Mouse (Mus musculus) intestine, embryonic 16.5 days (tissue): ENCODE measurements around the gene Camp. TPM values are rescaled to one million over a fixed set of nuclear protein-coding genes. Genes with fewer than 3 reads are reported as not detected.

ENCODE experiments used
- ATAC-seq: fragments of 200-750 bp; cut with Nextera tagmentation; 2 replicates; pipeline ENCODE4 v1.8.0; 2017; ENCODE audit warnings: moderate TSS enrichment, moderate library complexity
- H3K27ac ChIP-seq: fragments of 300-500 bp; sonication (generic); 2 replicates; pipeline ENCODE4 v1.5.1; 2014; ENCODE audit warnings: mild to moderate bottlenecking, low read length
- H3K27me3 ChIP-seq: fragments of 300-500 bp; sonication (generic); replicated peaks from 2 replicates; pipeline ENCODE4 v1.6.1; 2014; ENCODE audit warnings: low read length, control low read depth, mixed read lengths; ENCODE audit not compliant: control insufficient read depth, insufficient read depth
- H3K36me3 ChIP-seq: fragments of 300-500 bp; sonication (generic); 2 replicates; pipeline ENCODE4 v1.6.1; 2014; ENCODE audit warnings: low read length, control low read depth; ENCODE audit not compliant: control insufficient read depth, insufficient read depth
- H3K4me1 ChIP-seq: fragments of 300-500 bp; sonication (generic); 2 replicates; pipeline ENCODE4 v1.6.1; 2014; ENCODE audit warnings: low read length, control low read depth, mixed read lengths; ENCODE audit not compliant: control insufficient read depth, insufficient read depth
- H3K4me2 ChIP-seq: fragments of 300-500 bp; sonication (generic); 2 replicates; pipeline ENCODE4 v1.6.1; 2014; ENCODE audit warnings: low read depth, low read length, control low read depth
- H3K4me3 ChIP-seq: fragments of 300-500 bp; sonication (generic); 2 replicates; pipeline ENCODE4 v1.5.1; 2014; ENCODE audit warnings: mild to moderate bottlenecking, low read length
- H3K9ac ChIP-seq: fragments of 300-500 bp; sonication (generic); 2 replicates; pipeline ENCODE4 v1.6.1; 2014; ENCODE audit warnings: low read depth, low read length
- H3K9me3 ChIP-seq: fragments of 300-500 bp; sonication (generic); 2 replicates; pipeline ENCODE4 v1.6.1; 2016; ENCODE audit warnings: low read length, control low read depth; ENCODE audit not compliant: control insufficient read depth
- WGBS: fragments of 180-500 bp; shearing (Covaris S2); extraction: QIAGEN DNeasy Blood & Tissue Kit; methylation state at CpG from one replicate; pipeline ENCODE4 v1.1.7; 2014; 5-methylcytosine and 5-hydroxymethylcytosine counted together
- polyA plus RNA-seq: library from polyadenylated mRNA; unstranded; fragments of >200 nt; fragmentation: Nextera tagmentation; extraction: Ambion mirVana; gene quantifications from 2 replicates; pipeline ENCODE4 v1.2.1, GENCODE M21; 2015

Camp gene
- polyA plus RNA-seq, 1 experiment from 2014 or later = 3.5 TPM

DNA sequence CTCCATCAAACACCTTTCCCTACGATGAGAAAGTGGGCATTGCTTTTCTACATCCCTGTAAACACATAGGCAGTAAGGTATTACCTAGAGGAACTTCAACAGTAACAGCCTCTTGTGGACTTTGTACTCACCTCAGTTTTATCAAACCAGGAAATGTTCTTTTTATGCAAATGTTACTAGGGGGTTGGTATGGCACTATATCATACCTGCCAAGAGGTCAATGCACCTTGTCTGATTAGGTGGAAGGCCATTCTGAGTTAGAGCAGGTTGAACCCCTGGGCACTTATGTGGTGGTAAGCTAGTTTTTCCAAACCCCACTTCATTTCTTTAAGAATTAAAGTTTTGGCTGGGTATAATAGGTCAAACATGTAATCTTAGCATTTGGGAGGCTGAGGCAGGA is 29.9 kb upstream of the Camp start:
- no peaks in the 10 kb centered on the region for H3K9me3 ChIP-seq
- ATAC-seq = peak; percentile 57
- H3K4me3 ChIP-seq = no peak overlapping the region
- no peaks in the 10 kb centered on the region for H3K27me3 ChIP-seq
- peaks cover 9% of the 10 kb centered on the region; the same call in 1 of the 2 replicates for H3K4me1 ChIP-seq
- peaks cover 22% of the 10 kb centered on the region for H3K36me3 ChIP-seq
- peak overlapping the region; percentile 42 for H3K4me2 ChIP-seq
- H3K9ac ChIP-seq = no peak overlapping the region
- 48% methylated on average over 1 of the region's 1 CpGs for WGBS
- H3K27ac ChIP-seq = peak overlapping the region; percentile 85

- peak overlapping the region; percentile 93; the same call in 1 of the 2 replicates for H3K27ac ChIP-seq
These were observed 28.2 kb upstream of the Camp start for GRCm38 (mm10) chr9:109877666-109878065.

DNA sequence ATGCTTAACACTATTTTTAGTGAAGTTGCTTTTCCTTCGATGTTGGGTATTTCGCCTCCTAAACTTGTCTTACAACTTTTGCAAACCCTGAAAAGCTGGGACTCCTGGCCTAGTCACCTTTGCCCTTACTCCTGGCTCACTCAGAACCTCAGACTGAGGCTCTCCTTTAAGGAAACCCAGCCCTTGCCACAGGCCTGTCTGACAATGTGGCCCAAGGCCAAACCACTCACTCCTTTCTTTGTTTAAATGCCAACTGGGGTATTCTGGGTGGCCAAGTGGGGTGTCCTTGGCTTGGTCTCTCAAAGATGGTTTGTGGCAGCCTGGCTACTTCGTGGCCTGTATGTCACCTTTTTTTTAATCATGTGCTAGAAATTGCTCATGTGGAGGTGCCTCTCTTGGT is 27.3 kb upstream of the Camp start:
- Histone ChIP-seq H3K36me3 (peaks cover 14% of the 10 kb centered on the region), H3K27ac (peak overlapping the region; percentile 93), H3K4me1 (peaks cover 9% of the 10 kb centered on the region; the same call in 1 of the 2 replicates), H3K4me2 (peak overlapping the region; percentile 70), H3K4me3 (peak overlapping the region; percentile 99), H3K9me3 (no peaks in the 10 kb centered on the region), H3K27me3 (no peaks in the 10 kb centered on the region), H3K9ac (peak overlapping the region; percentile 99)
- 2% methylated on average over 3 of the region's 3 CpGs for WGBS
- no peak for ATAC-seq

More at GRCm38 (mm10) chr9:109877666-109878065, 28.2 kb upstream of the Camp start:
- H3K36me3 ChIP-seq = peaks cover 17% of the 10 kb centered on the region
- no peaks in the 10 kb centered on the region for H3K9me3 ChIP-seq
- H3K4me2 ChIP-seq = peak overlapping the region; percentile 70
- H3K4me3 ChIP-seq = peak overlapping the region; percentile 99
- H3K9ac ChIP-seq = peak overlapping the region; percentile 99; the same call in 1 of the 2 replicates
- H3K4me1 ChIP-seq = peaks cover 9% of the 10 kb centered on the region; the same call in 1 of the 2 replicates
- no peak for ATAC-seq
- WGBS = 79% methylated on average over 5 of the region's 5 CpGs
- H3K27me3 ChIP-seq = no peaks in the 10 kb centered on the region

DNA sequence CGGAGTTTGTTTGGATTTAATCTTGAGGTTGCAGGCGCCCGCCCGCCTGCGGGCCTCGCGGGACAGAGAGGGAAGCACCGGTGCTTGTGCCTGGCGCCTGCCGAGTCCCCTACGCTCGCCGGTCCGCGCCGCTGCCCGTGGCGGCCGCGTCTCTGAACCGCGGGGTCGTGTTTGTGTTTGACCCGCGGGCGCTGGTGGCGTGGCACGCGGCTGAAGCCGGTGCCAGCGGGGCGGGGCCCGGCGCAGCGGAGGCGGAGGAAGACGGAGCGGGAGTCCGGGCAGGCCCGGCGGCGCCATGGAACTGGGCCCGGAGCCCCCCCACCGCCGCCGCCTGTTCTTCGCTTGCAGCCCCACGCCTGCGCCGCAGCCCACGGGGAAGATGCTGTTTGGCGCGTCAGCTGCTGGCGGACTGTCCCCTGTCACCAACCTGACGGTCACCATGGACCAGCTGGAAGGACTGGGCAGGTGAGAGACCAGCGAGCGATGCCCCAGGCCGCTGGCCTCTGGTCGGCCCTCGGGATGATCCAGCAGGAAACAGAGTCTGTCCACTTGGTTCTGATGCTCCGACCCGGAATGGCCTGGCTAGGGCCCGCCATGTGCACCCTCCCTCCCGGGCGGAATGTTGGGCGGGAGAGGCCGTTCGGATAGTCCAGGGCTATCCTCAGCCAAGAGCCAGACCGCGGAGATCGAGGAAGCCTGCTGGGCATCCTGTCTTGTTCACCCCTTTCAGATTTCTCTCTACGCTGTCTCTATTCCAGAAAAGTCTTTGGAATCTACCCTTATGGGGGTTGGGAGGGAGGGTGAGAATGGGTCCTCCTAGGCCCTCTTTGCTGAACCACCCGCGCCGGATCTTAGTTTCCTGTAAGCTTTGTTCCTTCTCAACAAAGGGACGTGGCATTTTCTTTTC is 26.5 kb upstream of the Camp start:
- Histone ChIP-seq H3K9ac (peak overlapping the region; percentile 99), H3K27me3 (no peaks in the 10 kb centered on the region), H3K4me3 (peak overlapping the region; percentile 99), H3K36me3 (peaks cover 11% of the 10 kb centered on the region), H3K4me2 (peak overlapping the region; percentile 70), H3K27ac (peak overlapping the region; percentile 93), H3K9me3 (no peaks in the 10 kb centered on the region), H3K4me1 (peaks cover 14% of the 10 kb centered on the region)
- ATAC-seq = peak; percentile 66
- WGBS = under 1% methylated on average over 71 of the region's 76 CpGs

DNA sequence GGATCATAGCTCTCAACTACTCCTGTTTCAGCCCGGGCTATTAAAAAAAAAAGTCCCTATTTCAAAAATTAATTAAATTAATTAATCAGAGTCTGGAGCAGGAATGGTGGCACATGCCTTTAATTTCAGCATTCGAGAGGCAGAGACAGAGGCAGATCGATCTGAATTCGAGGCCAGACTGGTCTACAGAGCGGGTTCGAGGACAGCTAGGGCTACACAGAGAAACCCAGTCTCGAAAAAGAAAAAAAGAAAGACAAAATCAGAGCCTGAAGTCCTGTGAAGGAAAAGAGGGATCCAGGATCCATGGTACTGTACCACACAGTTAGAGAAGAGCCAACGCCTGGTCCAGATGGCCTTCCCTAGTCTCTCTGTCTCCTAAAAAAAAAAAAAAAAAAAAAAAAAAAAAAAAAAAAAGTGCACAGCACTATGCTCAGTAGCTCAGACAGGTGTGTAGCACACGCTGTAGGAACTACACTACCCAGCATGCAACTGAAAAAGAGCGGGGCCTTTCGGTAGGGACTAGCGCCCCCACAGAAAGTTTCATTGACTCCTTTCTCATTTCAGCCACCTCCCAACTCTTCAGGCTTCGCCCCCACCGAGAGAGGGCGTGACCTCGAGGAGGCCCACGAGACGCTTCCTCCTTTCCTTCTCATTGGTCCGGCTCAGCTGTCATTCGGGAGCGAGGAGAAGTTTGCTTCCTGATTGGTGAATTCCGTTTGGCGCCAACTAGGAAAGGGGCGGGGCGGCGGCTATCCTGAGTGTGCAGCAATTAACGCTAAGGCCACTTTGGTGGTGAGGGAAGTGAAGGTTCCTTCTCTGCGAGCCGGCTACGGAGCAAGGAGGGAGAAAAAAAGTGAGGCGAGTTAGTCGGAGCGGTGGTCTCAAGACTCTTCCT is 25.6 kb upstream of the Camp start, which contains the start of gene Cdc25a:
TSS of gene Cdc25a (plus strand) at position 783 of the 895 bp plus-strand sequence.
- peak within 1 kb of the TSS; percentile 93 for H3K27ac ChIP-seq
- H3K4me2 ChIP-seq = peak within 1 kb of the TSS; percentile 70
- H3K4me3 ChIP-seq = peak within 1 kb of the TSS; percentile 99
- H3K27me3 ChIP-seq = no peaks in the 10 kb centered on the region
- no peaks in the 10 kb centered on the region for H3K9me3 ChIP-seq
- H3K9ac ChIP-seq = peak within 1 kb of the TSS; percentile 99
- H3K36me3 ChIP-seq = peaks cover 7% of the 10 kb centered on the region
- peaks cover 17% of the 10 kb centered on the region for H3K4me1 ChIP-seq
- 6% methylated on average over 33 of the region's 33 CpGs for WGBS
- ATAC-seq = peak; percentile 89

DNA sequence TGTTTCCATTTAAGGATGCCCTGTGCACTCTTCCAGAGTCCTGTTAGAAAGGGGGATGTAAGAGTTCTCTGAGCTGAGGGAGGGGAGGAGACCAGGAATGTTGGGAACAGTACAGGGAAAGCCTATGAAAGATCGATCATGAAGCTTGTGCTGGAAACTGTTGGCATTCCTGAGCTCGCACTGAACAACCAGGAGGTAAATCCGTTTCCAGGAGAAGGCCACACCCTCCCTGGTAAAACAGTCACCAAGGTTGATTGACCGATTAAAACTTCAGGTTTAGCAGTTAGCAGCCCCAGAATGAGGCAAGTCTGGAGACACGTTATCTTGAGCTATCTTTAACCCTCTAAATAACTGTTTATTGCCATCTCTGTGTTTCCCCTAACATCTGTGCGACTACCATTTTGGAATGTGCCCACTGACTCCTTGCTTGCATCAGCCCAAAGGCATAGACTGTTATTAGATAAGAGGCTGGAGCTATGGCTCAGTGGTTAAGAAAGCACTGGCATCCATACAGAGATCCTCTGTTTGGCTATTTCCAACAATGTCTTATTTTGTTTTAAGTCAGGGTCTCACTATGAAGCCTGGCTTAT is 21.7 kb upstream of the Camp start:
- Histone ChIP-seq H3K4me1 (peaks cover 9% of the 10 kb centered on the region), H3K27me3 (no peaks in the 10 kb centered on the region), H3K9me3 (no peaks in the 10 kb centered on the region), H3K9ac (peak overlapping the region; percentile 45; the same call in 1 of the 2 replicates), H3K4me2 (peak overlapping the region; percentile 44), H3K36me3 (no peaks in the 10 kb centered on the region), H3K27ac (no peak overlapping the region), H3K4me3 (peak overlapping the region; percentile 28)
- peak; percentile 27 for ATAC-seq
- WGBS = 22% methylated on average over 6 of the region's 6 CpGs

DNA sequence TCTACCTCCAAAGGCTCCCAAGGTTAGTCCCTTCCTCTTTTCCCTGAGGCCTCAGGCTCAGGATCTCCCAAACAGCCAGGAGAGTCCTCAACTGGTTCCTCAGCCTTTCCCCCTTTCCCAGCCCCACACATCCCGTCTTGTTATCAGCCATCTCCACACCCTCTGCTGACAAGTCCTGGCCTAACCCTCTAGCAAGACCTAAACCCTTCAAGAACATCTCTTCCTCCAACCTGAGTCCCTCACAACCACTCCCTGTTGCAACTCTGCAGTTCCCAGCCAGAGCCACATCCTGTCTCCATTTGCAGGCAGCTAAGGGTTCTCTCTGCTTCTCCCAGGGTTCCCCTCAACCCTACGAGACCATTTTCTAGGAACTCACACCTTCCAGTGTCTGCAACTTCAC is 16.8 kb upstream of the Camp start:
- WGBS = 50% methylated on average over 2 of the region's 2 CpGs
- Histone ChIP-seq H3K9ac (no peak overlapping the region), H3K27ac (no peak overlapping the region), H3K27me3 (no peaks in the 10 kb centered on the region), H3K9me3 (no peaks in the 10 kb centered on the region), H3K4me3 (no peak overlapping the region), H3K4me2 (no peak overlapping the region), H3K36me3 (no peaks in the 10 kb centered on the region), H3K4me1 (peaks cover 6% of the 10 kb centered on the region)
- no peak for ATAC-seq

DNA sequence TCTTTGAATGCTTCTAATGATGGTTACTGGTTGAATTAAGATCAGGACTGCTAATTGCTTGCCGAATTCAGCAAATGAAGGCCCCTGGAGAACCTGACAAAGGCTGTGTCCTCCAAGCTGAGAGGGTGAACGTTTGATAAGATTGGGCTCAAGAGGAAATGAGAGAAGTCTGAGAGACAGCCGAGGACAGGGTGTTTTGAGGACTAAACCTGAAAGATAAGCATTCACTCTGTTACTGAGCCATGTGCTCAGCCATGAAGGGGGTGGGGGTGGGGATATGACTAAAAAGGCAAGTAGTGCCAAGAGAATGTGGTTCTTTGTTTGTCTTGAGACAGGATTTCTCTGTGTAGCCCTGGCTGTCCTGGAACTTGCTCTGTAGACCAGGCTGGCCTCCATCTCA is 13.7 kb upstream of the Camp start:
- H3K4me2 ChIP-seq = 0 out of 2 replicates have a peak overlapping the region, but pooled peaks have one; percentile 46
- H3K27ac ChIP-seq = no peak overlapping the region
- peak overlapping the region; percentile 27; the same call in 1 of the 2 replicates for H3K9ac ChIP-seq
- 46% methylated on average over 3 of the region's 3 CpGs for WGBS
- no peaks in the 10 kb centered on the region for H3K4me1 ChIP-seq
- no peak for ATAC-seq
- H3K4me3 ChIP-seq = no peak overlapping the region
- no peaks in the 10 kb centered on the region for H3K36me3 ChIP-seq
- no peaks in the 10 kb centered on the region for H3K27me3 ChIP-seq
- H3K9me3 ChIP-seq = no peaks in the 10 kb centered on the region
